Mouse (Mus musculus) layer of hippocampus, adult 2 months (tissue): ENCODE measurements around the gene Igf1r. TPM values are rescaled to one million over a fixed set of nuclear protein-coding genes. Genes with fewer than 3 reads are reported as not detected.

Experiments
- DNase-seq, 2 experiments: peaks; one replicate each; pipeline ENCODE4 v3.0.0; 2022; ENCODE audit warnings: low spot score in 2 of 2
- H3K27ac ChIP-seq: fragments of 200-600 bp; 2 replicates; pipeline ENCODE4 v1.8.1; 2022
- H3K4me3 ChIP-seq: fragments of 200-600 bp; 2 replicates; pipeline ENCODE4 v1.8.1; 2022; ENCODE audit warnings: mild to moderate bottlenecking
- CTCF ChIP-seq: fragments of 200-600 bp; conservative IDR thresholded peaks from 2 replicates; pipeline ENCODE4 v1.8.1; 2022; ENCODE audit warnings: antibody characterized with exemption, mild to moderate bottlenecking, moderate library complexity
- total RNA-seq, 2 experiments: library from RNA; stranded (reverse); gene quantifications; 2 replicates each; pipeline ENCODE4 v1.2.3; 2021

Gene Igf1r
- total RNA-seq, 2 experiments from 2014 or later, result 47.5 to 47.8 TPM

DNA sequence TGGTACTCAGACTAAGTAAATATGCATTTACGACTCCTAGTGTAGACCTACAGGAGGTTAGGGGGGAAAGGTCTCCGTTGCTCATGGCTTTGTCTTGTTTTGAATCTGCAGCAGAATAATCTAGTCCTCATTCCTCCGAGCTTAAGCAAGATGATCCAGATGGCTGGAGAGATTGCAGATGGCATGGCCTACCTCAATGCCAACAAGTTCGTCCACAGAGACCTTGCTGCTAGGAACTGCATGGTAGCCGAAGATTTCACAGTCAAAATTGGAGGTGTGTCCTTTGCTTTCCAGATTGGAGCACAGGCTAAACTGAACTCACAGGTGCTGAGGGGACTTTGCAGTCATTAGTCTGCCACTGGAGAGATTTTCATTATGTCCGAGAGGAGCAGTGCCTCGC, 259.3 kb downstream of the Igf1r start:
- no peak for DNase-seq
- Histone ChIP-seq H3K4me3 (no peak overlapping the region), H3K27ac (no peak overlapping the region)
- no peak for TF ChIP-seq CTCF

DNA sequence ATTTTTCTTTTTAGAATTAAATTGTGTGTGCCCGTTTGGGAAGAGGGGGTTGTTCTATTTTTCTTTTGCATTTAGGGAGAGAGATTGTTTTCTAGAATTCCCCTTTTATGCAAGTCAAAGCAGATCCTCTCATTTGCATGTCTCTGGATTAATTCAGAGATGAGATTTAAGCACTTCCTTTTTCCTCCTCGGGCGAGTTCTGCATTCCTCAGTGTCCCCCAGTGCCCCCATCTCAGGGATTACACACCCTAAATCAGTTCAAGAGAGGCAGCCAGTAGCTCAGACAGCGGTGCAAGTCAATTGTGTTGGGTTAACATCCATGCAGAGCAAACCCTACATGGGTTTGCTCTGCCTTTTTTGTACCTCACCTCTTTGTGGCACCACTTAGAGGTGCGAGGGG, 261.2 kb downstream of the Igf1r start:
- no peak for TF ChIP-seq CTCF
- Histone ChIP-seq H3K27ac (no peak overlapping the region), H3K4me3 (no peak overlapping the region)
- DNase-seq, result no peak

DNA sequence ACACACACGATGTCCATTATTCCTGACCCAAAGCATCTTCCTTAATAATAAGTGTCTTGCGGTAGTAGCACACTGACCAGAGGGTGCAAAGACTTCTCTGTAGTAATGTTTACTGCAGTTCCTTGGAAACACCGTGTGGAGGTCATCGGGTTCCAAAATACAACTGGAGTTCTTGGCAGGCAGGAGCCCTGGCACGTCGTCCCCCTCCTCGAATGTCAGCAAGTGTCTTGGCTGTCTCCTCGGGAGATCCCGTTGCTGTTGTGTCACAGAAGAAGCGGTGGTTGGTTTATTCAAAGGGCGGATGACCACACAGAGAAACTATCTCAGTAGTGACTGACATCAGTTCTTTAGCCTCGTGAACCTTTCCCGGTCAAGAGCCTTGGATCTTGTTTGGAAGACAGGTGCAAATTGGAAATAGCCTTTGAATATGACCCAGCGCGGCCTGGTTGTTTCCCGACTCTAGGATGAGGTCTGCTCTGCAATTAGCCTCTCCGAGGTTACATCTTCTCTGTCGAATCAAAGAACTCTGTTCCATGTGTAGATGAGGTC, 263.0 kb downstream of the Igf1r start:
- H3K27ac ChIP-seq, result no peak overlapping the region
- no peak for DNase-seq
- no peak for TF ChIP-seq CTCF
- no peak overlapping the region for H3K4me3 ChIP-seq

DNA sequence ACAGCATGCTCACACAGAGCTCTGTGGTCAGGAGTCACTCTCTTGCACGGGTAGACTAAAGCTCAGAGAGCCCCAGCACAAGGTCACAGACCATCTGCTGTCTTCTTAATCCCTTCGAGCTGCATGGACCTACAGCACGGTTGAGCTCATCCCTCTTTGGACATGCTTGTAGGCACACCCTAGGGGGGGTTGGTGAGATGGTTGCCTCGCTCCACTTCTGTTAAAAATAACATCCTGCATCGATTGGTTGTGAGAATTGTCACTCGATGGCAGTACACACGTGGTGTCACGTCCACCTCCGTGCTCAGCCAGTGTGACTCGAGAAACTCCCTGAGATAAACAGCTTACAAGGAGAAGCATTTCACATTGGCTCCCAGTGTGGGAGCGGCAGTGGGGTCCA, 266.3 kb downstream of the Igf1r start:
- DNase-seq, result no peak

DNA sequence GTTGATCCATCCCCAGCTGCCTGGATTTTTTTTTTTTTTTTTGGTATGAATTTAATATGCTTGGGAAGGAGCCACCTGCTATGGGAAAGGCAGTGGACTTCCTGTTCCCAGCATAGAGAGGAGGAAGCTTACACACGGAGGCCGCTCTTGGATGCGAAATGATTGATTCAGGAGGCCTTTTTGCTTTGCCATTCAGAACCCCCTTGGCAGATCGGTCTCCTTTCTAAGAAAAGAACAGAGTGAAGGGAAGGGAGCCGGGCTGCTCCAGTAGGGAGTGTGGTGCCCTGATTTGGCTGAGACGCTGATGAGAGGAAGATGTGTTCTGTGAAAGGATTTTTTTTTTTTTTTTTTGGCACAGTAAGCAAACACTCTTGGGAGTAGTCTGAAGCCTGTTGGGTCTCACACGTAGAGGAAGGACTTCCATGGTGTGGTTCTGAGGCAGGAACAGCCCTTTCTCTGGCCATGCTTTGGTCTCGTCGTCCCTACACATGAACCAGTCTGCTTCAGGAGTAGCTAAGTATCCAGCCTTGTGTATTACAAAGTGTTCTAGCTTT, 269.1 kb downstream of the Igf1r start:
- peak; percentile 23 to 52 for DNase-seq
- Histone ChIP-seq H3K4me3 (no peak overlapping the region), H3K27ac (peak overlapping the region; percentile 60)
- TF ChIP-seq CTCF, result no peak

More for the DNA sequence above, 266.3 kb downstream of the Igf1r start:
- Histone ChIP-seq H3K4me3 (no peak overlapping the region), H3K27ac (no peak overlapping the region)
- TF ChIP-seq CTCF, result no peak

DNA sequence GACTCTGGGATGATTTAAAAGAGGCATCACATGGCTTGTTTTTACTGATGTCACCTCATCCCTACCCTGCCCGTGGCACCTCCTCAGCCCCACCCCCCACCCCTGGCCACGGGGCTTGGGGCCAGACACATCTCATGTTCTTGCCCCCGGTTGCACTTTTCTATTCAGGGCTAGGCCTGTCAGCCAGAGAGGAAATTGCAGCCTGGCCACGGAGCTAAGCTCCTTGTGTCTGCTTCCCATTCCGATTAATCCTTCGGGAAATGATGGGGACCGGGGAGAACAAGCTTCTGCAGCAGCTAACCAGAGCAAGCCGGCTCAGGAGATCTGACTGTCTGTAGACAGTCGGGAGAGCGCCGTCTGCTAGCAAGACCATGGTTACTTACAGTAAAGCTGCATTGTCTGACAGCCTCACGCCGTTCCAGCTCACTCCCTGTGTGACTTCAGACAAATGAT, 270.8 kb downstream of the Igf1r start:
- Histone ChIP-seq H3K27ac (no peak overlapping the region), H3K4me3 (no peak overlapping the region)
- no peak for TF ChIP-seq CTCF
- DNase-seq, result no peak

DNA sequence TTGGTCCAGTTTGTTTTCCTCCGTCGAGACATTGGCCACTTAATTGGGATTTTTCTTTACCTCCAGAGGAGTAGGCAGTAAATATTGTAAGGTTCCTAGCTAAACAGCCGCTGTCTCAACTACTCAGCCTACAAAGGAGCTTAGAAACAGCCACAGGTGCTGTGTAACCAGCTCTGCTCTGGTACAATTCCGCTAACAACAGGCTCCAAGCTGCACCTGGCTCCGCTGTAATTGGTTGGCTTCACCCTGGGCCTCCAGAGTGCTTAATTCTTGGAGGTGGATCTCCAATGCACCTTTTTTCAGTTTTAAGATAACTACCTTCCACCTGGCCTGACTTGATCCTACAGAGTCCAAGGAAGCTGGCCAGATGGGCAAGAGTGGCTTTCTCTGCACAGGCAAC, 271.4 kb downstream of the Igf1r start:
- DNase-seq, result no peak
- Histone ChIP-seq H3K27ac (no peak overlapping the region), H3K4me3 (no peak overlapping the region)
- no peak for TF ChIP-seq CTCF

DNA sequence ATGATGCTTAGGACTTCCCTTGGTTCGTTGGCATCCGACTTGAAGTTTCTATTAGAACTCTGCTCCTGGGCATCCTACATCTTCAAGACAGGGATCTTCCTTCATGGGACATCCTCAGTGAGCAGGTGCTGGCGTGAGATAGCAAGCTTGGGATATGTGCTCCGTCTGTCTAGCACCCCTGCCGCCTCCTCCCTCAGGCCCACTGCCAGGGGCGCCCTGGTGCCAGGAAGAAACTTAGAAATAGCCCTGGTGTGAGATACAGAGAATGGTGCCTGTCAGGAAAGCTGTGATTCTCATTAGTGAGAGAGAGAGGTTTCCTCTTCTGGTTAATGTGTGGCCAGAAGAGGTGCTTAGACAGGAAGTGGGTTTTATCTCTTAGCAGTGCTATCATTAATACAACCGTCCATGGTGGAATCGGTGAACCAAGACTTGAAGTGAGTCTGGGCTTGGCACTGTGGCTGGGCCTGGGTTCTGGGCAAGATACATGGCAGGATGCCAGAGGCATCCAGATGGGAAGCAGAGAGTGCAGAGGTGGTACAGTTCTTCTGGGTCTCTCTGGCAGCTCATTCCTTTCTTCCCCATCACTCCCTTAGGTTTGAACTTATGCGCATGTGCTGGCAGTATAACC, 272.9 kb downstream of the Igf1r start:
- Histone ChIP-seq H3K4me3 (no peak overlapping the region), H3K27ac (no peak overlapping the region)
- TF ChIP-seq CTCF, result no peak
- peak in 1 of 2 experiments; percentile 21 for DNase-seq

DNA sequence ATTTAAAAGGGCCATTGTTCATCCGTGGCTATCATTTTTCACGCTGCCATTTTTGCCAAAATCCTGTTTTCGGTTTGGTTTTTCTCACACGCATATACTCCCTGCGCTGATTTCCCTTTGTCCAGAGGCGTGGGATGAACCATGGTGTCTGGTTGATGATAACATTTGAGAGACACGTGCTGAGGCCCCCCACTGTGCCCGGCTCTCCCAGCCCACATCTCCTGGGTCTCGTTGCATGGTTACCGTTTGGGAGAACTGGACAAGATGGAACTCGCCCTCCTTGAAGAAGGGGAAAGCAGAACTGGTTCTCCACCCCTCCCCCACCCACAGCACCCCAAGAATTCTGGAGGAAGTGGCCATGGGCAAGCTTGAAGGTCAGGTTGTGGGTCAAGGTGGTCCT, 274.4 kb downstream of the Igf1r start:
- Histone ChIP-seq H3K4me3 (no peak overlapping the region), H3K27ac (no peak overlapping the region)
- TF ChIP-seq CTCF, result no peak
- DNase-seq, result no peak

DNA sequence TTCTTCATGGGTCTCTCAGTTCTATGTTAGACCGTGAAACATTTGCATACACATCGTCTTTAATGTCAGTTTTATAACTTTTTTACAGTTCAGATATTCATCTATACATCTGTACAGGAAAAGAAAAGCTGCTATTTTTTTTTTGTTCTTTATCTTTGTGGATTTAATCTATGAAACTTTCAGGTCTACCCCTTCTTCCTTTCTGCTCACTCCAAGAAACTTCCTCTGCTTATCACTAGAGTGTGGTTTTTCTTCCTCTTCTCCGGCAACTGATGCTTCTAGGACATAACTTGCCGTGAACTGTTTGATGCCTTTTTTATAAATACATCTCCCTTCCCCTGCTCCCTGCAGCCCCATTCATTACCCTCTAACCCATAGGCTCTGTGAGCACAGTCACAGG, 275.0 kb downstream of the Igf1r start:
- no peak for DNase-seq
- TF ChIP-seq CTCF, result no peak
- H3K4me3 ChIP-seq, result no peak overlapping the region
- H3K27ac ChIP-seq, result no peak overlapping the region

DNA sequence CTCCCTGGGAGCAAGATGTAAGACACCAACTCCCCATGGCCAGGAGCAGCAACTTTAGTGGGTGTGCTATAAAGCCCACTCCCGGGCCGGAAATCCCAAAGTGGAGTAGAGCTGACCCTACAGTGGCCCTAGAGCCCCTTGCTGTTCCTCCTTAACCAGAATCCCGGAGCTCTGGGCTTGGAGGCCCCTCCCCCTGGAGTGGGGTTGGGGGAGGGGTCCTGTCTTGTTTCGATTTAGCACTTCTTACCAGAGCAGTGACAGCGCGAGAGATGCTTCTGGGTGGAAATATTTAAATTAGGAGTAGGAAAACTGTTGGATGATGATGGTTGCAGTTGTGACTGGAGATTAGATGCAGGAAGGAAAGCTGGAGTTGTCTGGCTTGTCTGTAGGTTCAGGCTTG, 275.9 kb downstream of the Igf1r start:
- Histone ChIP-seq H3K4me3 (no peak overlapping the region), H3K27ac (no peak overlapping the region)
- no peak for TF ChIP-seq CTCF
- DNase-seq, result no peak

DNA sequence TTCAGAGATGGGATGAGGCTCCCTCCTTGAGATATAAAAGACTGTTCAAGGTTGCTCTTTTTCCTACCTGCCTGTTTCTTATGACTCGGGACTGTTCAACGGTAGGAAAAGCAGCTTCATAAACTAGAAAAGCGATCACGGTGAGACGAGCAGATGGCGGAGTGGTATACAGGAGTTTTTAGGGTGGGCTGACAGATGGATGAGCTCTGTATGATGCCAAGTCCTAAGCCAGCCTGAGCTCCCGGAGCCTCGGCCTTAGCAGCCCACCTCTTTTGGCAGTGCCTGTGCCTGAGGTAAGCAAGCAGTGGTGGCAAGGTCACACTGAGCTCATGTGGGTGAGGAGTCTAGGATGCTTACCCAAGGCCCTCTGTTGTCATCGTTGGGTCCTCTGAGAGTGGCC, 278.2 kb downstream of the Igf1r start:
- TF ChIP-seq CTCF, result no peak
- DNase-seq, result no peak
- Histone ChIP-seq H3K27ac (peak overlapping the region; percentile 23; the same call in 1 of the 2 replicates), H3K4me3 (no peak overlapping the region)

DNA sequence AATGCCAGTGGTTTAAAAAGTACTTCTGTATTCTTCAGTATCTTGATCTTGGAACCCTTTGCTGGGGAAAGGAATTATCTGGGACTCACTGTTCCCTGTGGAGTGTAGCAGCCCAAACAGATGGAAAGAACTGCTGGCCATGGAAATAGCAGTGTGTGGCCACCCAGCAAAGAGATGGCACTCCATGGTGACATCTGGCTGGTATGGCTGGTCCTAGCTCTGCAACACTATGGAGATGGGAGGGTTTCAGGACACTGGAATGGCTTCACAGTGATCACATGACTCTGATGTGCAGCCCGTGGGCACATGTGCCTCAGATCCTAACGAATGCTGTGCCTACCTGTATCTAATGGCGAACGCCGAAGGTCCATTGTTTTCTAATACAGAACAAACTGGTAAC, 279.9 kb downstream of the Igf1r start:
- no peak overlapping the region for H3K4me3 ChIP-seq
- H3K27ac ChIP-seq, result no peak overlapping the region
- no peak for TF ChIP-seq CTCF
- no peak for DNase-seq

DNA sequence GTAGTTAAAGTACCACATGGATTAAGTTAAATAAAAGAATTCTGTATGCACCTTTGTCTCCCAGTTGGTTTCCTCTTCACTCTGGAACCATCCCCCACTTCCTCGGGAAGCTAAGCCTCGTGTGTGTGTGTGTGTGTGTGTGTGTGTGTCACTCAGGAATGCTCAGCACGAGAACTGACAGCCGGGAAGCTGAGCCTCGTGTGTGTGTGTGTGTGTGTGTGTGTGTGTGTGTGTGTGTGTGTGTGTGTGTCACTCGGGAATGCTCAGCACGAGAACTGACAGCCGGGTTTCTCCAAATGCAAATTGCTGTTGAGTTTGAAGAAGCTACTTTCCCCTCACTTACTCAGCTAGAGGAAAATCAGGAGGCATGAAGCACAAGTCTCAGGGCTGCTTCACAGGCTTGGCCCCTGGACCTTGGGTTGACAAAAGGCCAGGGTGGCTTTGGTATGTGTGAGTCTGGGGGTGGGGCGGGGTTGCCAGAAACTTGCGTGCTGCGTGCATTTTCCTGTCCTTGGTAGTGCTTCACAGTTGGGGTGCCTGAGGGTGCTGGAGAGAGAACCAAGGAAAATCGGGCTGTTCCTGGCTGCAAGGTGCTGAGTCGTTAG, 281.1 kb downstream of the Igf1r start:
- no peak for TF ChIP-seq CTCF

More for the DNA sequence above, 281.1 kb downstream of the Igf1r start:
- H3K4me3 ChIP-seq, result no peak overlapping the region
- DNase-seq, result no peak
- no peak overlapping the region for H3K27ac ChIP-seq
